Mouse (Mus musculus) kidney, adult 2 months (tissue): ENCODE measurements at regions not wholly inside any gene's neighbourhood (a gene's known extent, or its start where the extent isn't known, plus 50 kb on each side); places are given as distances from the start of the nearest gene placed in this dataset.
"Not testable (repeated sequence)": the region's sequence is repeated elsewhere in the genome, so short reads cannot be mapped to it uniquely, and the experiment has no call there.

ENCODE experiments used
- DNase-seq: peaks from one replicate; pipeline ENCODE4 v3.0.0; 2021
- H3K27ac ChIP-seq: fragments of 200-500 bp; 2 replicates; pipeline ENCODE4 v1.5.1; 2012; ENCODE audit warnings: low read depth, low read length, control low read depth, inconsistent platforms; ENCODE audit not compliant: insufficient read depth
- H3K27me3 ChIP-seq: fragments of 200-500 bp; replicated peaks from 2 replicates; pipeline ENCODE4 v1.6.1; 2012; ENCODE audit warnings: mild to moderate bottlenecking, moderate library complexity, low read length, inconsistent platforms; ENCODE audit not compliant: control insufficient read depth, insufficient read depth
- H3K36me3 ChIP-seq: fragments of 200-500 bp; 2 replicates; pipeline ENCODE4 v1.6.1; 2012; ENCODE audit warnings: mild to moderate bottlenecking, moderate library complexity, low read length, inconsistent platforms; ENCODE audit not compliant: control insufficient read depth, insufficient read depth
- H3K4me1 ChIP-seq: fragments of 200-500 bp; 2 replicates; pipeline ENCODE4 v1.6.1; 2011; ENCODE audit warnings: low read length; ENCODE audit not compliant: control insufficient read depth, insufficient read depth
- H3K4me3 ChIP-seq: fragments of 200-500 bp; 2 replicates; pipeline ENCODE4 v1.5.1; 2011; ENCODE audit warnings: mild to moderate bottlenecking, low read depth, low read length, control low read depth; ENCODE audit not compliant: insufficient read depth
- CTCF ChIP-seq: fragments of 200-500 bp; conservative IDR thresholded peaks from 2 replicates; pipeline ENCODE4 v1.5.1; 2011; ENCODE audit warnings: low read depth, mild to moderate bottlenecking, control low read depth, low read length, moderate library complexity, mixed read lengths; ENCODE audit not compliant: insufficient read depth, insufficient read length
- POLR2A ChIP-seq: fragments of 200-500 bp; IDR thresholded peaks from one replicate; pipeline ENCODE4 v1.6.1; 2011; ENCODE audit warnings: low read depth, low read length, control low read depth
- WGBS: fragments of 180-500 bp; shearing (Covaris S2); methylation state at CpG from one replicate; pipeline ENCODE4 v1.1.7; 2018; 5-methylcytosine and 5-hydroxymethylcytosine counted together

DNA sequence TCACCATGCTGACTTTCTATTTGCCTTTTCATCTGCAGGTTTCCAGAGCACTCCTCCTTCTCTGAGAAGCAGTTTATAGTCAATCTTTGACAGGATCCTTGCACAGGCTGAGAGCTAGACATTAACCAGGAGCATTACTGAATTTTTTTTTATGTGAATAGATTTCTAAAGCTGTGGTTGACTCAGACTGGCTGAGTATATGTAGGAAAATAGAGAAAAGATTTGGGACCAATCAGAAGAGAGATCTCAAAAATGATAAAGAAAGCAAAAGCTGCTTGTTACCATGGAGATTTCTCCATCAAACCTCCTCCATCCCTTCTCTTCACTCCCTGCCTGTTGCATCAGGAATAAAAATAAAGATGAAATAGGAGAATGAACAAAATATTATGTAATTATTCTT is 731.2 kb upstream of the Ndn start:
- DNase-seq, result peak; percentile 5
- TF ChIP-seq POLR2A (no peak), CTCF (no peak)
- H3K27me3 ChIP-seq, result no peaks in the 10 kb centered on the region
- H3K36me3 ChIP-seq, result no peaks in the 10 kb centered on the region
- no peaks in the 10 kb centered on the region for H3K4me1 ChIP-seq
- H3K27ac ChIP-seq, result no peak overlapping the region
- H3K4me3 ChIP-seq, result no peak overlapping the region

DNA sequence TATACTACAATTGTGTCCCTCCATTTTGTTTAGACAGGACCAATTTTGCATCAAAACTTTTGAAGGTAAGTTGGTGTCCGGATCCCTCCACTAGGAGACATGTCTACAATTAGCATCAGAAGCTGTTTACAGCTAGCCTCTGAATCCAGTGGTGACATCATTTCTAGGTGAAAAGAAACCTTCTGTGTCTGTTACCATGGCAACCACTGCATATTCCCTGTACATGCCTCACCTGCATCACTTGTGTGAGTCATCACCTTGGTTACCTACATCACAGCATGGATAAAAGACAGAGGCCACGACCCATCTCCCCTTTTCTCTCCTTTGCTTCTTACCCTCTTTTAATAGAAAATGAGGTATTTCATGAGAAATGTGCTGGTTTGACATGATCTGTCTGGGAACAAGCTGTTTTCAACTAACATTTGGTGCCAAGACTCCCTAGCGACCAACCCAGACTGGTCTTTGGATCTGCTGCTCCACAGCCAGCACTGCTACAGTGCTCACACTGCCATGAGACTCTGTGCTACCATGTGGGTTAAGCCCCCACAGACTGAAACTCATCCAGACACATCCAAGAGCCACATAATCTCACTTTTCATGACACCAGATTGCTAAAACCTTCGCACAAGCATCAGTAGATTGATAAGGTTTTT is 701.4 kb upstream of the Ndn start:
- no peaks in the 10 kb centered on the region; the same call in 1 of the 2 replicates for H3K27me3 ChIP-seq
- no peaks in the 10 kb centered on the region for H3K36me3 ChIP-seq
- no peak overlapping the region for H3K27ac ChIP-seq
- H3K4me3 ChIP-seq, result no peak overlapping the region
- no peaks in the 10 kb centered on the region for H3K4me1 ChIP-seq
- no peak for TF ChIP-seq CTCF
- TF ChIP-seq POLR2A, result no peak
- DNase-seq, result no peak
- 72% methylated on average over 4 of the region's 4 CpGs for WGBS

DNA sequence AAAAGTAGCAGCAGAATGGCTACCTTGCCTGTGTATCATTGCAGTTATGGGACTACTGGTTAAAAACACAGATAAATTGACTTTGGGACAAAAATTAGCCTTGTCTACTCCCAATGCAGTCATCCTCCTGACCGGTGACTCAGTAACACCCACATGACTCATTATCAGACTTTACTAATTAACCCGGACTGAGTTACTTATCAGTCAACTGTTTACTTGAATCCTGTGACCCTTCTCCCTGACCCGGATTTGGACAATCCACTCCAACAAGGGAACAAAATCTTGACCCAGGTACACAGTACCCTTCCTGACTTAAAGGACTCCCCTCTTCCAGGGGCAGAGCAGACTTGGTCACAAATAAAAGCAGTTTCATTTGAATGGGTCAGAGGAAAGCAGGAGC is 688.3 kb upstream of the Ndn start:
- DNase-seq, result peak; percentile 83
- Histone ChIP-seq H3K4me1 (no peaks in the 10 kb centered on the region; the same call in 1 of the 2 replicates), H3K4me3 (no peak overlapping the region), H3K27ac (peak overlapping the region; percentile 79; the same call in 1 of the 2 replicates), H3K27me3 (no peaks in the 10 kb centered on the region), H3K36me3 (no peaks in the 10 kb centered on the region)
- TF ChIP-seq CTCF, result no peak
- TF ChIP-seq POLR2A, result no peak
- WGBS, result 56% methylated on average over 3 of the region's 3 CpGs

DNA sequence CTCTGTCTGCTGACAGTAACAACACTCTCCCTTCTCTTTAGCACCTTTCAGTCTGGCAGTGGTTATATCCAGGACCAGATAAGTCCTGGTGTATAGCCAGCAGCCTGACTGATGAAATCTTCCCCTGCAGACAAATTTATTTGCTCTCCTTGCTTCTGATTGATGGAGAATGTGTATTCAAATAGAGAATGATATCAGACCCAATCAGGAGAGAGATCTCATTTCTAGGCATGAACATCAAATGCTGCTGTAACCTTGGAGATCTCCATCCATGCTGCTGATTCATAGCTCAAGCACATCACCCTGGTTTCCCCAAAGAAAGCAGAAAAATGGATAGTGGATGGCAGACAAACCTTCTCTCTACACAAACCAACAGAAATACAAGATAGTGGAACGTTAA is 663.3 kb upstream of the Ndn start:
- TF ChIP-seq CTCF (no peak), POLR2A (no peak)
- WGBS, result 70% methylated on average over 1 of the region's 1 CpGs
- Histone ChIP-seq H3K27ac (no peak overlapping the region), H3K36me3 (no peaks in the 10 kb centered on the region), H3K4me1 (no peaks in the 10 kb centered on the region), H3K27me3 (no peaks in the 10 kb centered on the region), H3K4me3 (no peak overlapping the region)
- DNase-seq, result no peak

DNA sequence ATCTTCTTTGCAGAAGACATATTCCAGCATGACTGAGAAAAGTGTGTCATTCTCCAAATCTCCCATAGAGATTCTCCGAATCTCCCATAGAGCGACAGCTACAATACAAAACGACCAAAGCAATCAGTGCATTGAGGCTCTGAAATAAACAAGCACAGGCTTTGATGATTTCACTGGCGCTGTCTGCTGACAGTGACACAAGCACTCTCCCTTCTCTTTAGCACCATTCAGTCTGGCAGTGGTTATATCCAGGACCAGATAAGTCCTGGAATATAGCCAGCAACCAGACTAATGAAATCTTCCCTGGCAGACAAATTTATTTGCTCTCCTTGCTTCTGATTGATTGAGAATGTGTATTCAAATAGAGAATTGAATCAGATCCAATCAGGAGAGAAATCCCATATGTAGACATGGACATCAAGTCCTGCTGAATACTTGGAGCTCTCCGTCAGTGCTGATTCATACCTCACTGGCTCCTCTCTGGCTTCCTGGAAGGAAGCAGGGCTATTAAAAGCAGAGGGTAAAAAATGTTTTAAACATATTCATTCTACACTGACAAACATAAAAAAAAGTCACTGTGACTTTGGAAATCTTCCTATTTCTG is 661.2 kb upstream of the Ndn start:
- no peak for TF ChIP-seq POLR2A
- no peak for TF ChIP-seq CTCF

DNA sequence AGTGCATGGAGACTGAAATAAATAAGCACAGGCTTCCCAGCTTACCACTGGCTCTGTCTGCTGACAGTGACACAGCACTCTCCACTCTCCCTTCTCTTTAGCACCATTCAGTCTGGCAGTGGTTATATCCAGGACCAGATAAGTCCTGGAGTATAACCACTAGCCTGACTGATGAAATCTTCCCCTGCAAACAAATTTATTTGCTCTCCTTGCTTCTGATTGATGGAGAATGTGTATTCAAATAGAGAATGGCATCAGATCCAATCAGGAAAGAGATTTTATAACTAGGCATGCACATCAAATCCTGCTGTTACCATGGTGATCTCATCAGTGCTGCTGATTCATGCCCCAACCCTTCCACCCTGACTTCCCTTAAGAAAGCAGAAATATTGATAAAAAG is 620.2 kb upstream of the Ndn start:
- H3K4me1 ChIP-seq, result no peaks in the 10 kb centered on the region
- no peaks in the 10 kb centered on the region for H3K27me3 ChIP-seq
- DNase-seq, result no peak
- no peak overlapping the region for H3K4me3 ChIP-seq
- no peak overlapping the region for H3K27ac ChIP-seq
- H3K36me3 ChIP-seq, result no peaks in the 10 kb centered on the region
- TF ChIP-seq CTCF, result no peak
- no peak for TF ChIP-seq POLR2A

More for the DNA sequence above, 661.2 kb upstream of the Ndn start:
- no peak for DNase-seq
- H3K36me3 ChIP-seq, result no peaks in the 10 kb centered on the region
- H3K27ac ChIP-seq, result no peak overlapping the region
- no peaks in the 10 kb centered on the region for H3K4me1 ChIP-seq
- 64% methylated on average over 5 of the region's 5 CpGs for WGBS
- no peak overlapping the region for H3K4me3 ChIP-seq
- no peaks in the 10 kb centered on the region for H3K27me3 ChIP-seq

DNA sequence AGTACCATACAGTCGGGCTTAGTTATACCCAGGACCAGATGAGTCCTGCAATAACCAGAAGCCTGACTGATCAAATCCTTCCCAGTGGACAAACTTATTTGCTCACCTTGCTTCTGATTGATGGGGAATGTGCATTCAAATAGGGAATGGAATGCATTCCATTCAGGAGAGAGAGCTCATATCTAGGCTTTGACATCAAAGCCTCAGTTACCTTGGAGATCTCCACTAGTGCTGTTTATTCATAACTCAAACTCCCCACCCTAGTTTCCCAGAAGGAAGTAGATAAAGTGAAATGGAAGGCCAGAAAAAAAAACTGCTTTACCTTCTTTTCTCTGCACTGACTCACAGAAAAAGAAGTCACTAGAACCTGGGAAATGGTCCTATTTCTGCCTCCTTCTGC is 608.9 kb upstream of the Ndn start:
- H3K4me1 ChIP-seq, result no peaks in the 10 kb centered on the region
- TF ChIP-seq POLR2A (no peak), CTCF (no peak)
- 45% methylated on average over 1 of the region's 1 CpGs for WGBS
- no peak for DNase-seq
- H3K27ac ChIP-seq, result no peak overlapping the region
- no peaks in the 10 kb centered on the region for H3K27me3 ChIP-seq
- H3K4me3 ChIP-seq, result no peak overlapping the region
- no peaks in the 10 kb centered on the region for H3K36me3 ChIP-seq

DNA sequence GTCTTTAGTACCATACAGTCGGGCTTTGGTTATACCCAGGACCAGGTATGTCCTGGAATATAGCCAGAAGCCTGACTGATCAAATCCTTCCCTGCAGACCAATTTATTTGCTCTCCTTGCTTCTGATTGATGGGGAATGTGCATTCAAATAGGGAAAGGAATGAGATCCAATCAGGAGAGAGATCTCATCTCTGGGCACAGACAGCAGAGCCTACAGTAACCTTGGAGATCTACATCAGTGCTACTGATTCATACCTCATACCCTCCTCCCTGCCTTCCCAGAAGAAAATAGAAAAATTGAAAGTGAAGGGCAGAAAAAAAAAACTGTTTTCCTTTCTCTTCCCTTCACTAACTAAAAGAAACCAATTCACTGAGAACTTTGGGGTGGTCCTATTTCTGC is 607.0 kb upstream of the Ndn start:
- H3K27me3 ChIP-seq, DNase-seq, H3K36me3 ChIP-seq, H3K27ac ChIP-seq, H3K4me3 ChIP-seq, H3K4me1 ChIP-seq: not testable (repeated sequence)
- no CpG with 5 or more reads among the region's 1 CpGs for WGBS
